Mouse (Mus musculus) limb, embryonic 11.5 days (tissue): Measurements from ENCODE around the gene Larp6. TPM values are rescaled to one million over a fixed set of nuclear protein-coding genes. Genes with fewer than 3 reads are reported as not detected.
A peak's percentile ranks its signal among the peaks of the same experiment; 100 is the strongest.

Source experiments
- ATAC-seq: fragments of 200-750 bp; cut with Nextera tagmentation; 2 replicates; pipeline ENCODE4 v1.8.0; 2017; ENCODE audit warnings: low read depth; ENCODE audit not compliant: insufficient number of reproducible peaks, low FRiP score, low TSS enrichment
- DNase-seq: peaks from one replicate; pipeline ENCODE4 v3.0.0-alpha.2; 2015; ENCODE audit warnings: low spot score
- H3K27ac ChIP-seq: fragments of 300-500 bp; sonication (generic); replicated peaks from 2 replicates; pipeline ENCODE4 v1.5.1; 2014; ENCODE audit warnings: low read depth, mild to moderate bottlenecking, low read length
- H3K27me3 ChIP-seq: fragments of 300-500 bp; sonication (generic); 2 replicates; pipeline ENCODE4 v1.6.1; 2014; ENCODE audit warnings: mild to moderate bottlenecking, low read length, mixed read lengths; ENCODE audit not compliant: control insufficient read depth, insufficient read depth
- H3K36me3 ChIP-seq: fragments of 300-500 bp; sonication (generic); 2 replicates; pipeline ENCODE4 v1.6.1; 2014; ENCODE audit warnings: mild to moderate bottlenecking, low read length, moderate library complexity, mixed read lengths; ENCODE audit not compliant: control insufficient read depth, insufficient read depth
- H3K4me1 ChIP-seq: fragments of 300-500 bp; sonication (generic); 2 replicates; pipeline ENCODE4 v1.6.1; 2014; ENCODE audit warnings: low read length, mixed read lengths; ENCODE audit not compliant: control insufficient read depth, insufficient read depth
- H3K4me2 ChIP-seq: fragments of 300-500 bp; sonication (generic); 2 replicates; pipeline ENCODE4 v1.6.1; 2014; ENCODE audit warnings: low read depth, mild to moderate bottlenecking, moderate library complexity; ENCODE audit not compliant: severe bottlenecking
- H3K4me3 ChIP-seq: fragments of 300-500 bp; sonication (generic); 2 replicates; pipeline ENCODE4 v1.5.1; 2014; ENCODE audit warnings: low read depth, low read length
- H3K9ac ChIP-seq: fragments of 300-500 bp; sonication (generic); 2 replicates; pipeline ENCODE4 v1.6.1; 2014; ENCODE audit warnings: mild to moderate bottlenecking, low read length
- H3K9me3 ChIP-seq: fragments of 300-500 bp; sonication (generic); 2 replicates; pipeline ENCODE4 v1.6.1; 2016; ENCODE audit warnings: low read length; ENCODE audit not compliant: control insufficient read depth
- WGBS: fragments of 180-500 bp; shearing (Covaris S2); extraction: QIAGEN DNeasy Blood & Tissue Kit; methylation state at CpG from one replicate; pipeline ENCODE4 v1.1.7; 2014; 5-methylcytosine and 5-hydroxymethylcytosine counted together
- polyA plus RNA-seq: library from polyadenylated mRNA; unstranded; fragments of >200 nt; fragmentation: Nextera tagmentation; extraction: Ambion mirVana; gene quantifications from 2 replicates; pipeline ENCODE4 v1.2.1, GENCODE M21; 2014

The Larp6 gene
- polyA plus RNA-seq, 1 experiment from 2014 or later: 1.3 TPM

DNA sequence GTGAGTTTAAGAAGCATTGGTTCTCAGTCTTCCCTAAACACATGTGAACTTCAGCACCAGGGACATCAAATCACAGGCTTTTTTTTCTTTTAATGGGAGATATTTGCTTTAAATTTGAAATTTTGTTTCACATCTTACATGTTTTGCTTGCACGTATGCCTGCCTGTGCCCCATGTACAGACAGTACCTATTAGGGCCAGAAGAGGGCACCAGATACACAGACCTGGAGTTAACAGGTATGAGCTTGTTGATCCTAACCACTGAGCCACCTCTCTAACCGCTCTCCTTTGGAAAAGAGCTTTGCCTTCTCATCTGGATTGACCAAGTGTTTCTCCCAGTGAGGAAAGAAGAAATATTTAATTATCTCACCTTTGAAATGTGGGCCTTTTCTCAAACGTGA is 5.5 kb downstream of the Larp6 start:
- no peaks in the 10 kb centered on the region for H3K36me3 ChIP-seq
- ATAC-seq (no peak), DNase-seq (peak; percentile 58)
- no peaks in the 10 kb centered on the region for H3K4me1 ChIP-seq
- H3K27me3 ChIP-seq: 0 out of 2 replicates have a peak, but pooled peaks cover 5% of the 10 kb centered on the region
- no peak overlapping the region for H3K9ac ChIP-seq
- H3K27ac ChIP-seq: no peak overlapping the region
- no peaks in the 10 kb centered on the region for H3K9me3 ChIP-seq
- H3K4me2 ChIP-seq: no peak overlapping the region
- 58% methylated on average over 3 of the region's 3 CpGs for WGBS
- no peak overlapping the region for H3K4me3 ChIP-seq

DNA sequence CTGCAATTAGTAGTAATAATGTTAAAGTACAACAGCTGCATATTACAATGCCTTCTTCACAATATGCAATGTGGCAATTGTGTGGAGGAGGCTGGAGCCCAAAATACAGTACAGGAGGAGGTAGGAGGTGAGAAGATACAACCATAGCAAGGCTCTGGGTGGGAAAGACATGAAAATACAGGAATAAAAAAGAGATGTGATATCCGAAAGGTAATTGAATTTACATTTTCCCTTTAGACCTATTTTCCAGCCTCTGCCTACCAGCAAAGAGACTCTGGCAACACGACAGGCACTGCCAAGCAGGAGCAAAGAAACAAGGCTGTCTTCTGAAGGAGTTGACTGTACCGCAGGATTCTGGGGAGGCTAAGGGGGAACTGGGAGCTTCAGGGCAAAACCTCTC is 6.9 kb downstream of the Larp6 start:
- Histone ChIP-seq H3K36me3 (no peaks in the 10 kb centered on the region), H3K4me1 (no peaks in the 10 kb centered on the region), H3K27ac (no peak overlapping the region), H3K27me3 (no peaks in the 10 kb centered on the region), H3K4me2 (no peak overlapping the region), H3K4me3 (no peak overlapping the region), H3K9ac (no peak overlapping the region), H3K9me3 (no peaks in the 10 kb centered on the region)
- 79% methylated on average over 3 of the region's 3 CpGs for WGBS
- DNase-seq: no peak
- no peak for ATAC-seq

DNA sequence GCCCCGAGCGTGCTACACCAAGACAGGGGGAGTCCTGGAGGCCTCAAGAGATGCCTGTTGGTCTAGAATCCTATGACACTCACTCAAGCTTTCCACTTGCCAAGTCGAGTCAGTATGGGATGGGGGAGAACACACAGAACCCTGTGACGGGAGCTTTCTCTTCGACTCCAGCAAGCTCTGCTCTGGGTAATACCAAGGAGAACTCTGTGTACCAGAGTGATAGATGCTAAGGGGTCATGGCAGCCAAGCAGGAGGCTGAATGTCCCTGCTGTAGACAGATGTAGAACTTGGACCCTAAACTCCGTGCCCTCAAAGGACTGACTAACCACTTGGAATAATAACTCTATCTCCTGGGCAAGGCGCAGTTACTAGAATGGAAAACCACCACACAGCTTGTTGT is 12.2 kb downstream of the Larp6 start:
- Histone ChIP-seq H3K4me3 (no peak overlapping the region), H3K9me3 (no peaks in the 10 kb centered on the region), H3K27me3 (no peaks in the 10 kb centered on the region), H3K27ac (no peak overlapping the region), H3K4me1 (no peaks in the 10 kb centered on the region), H3K36me3 (no peaks in the 10 kb centered on the region), H3K9ac (no peak overlapping the region), H3K4me2 (no peak overlapping the region)
- ATAC-seq: no peak
- WGBS: 93% methylated on average over 7 of the region's 7 CpGs
- DNase-seq: no peak

DNA sequence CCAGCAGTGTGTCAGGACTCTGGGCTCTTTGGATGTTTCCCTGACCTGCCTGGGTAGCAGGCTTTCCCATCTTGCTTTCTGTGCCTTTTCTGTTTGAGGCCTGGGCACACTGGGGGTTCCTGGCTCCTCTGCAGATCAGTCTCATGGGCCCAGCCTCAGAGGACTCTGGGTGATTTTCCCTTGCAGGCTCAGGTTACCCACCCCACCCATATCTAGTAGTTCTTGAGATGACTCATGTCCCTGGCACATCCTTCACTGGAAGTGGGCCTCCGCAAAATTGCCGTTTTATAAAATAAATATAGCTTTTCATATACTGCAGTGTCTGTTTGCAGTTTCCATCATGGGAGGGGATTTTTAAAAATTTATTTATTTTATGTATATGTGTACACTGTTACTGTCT is 21.5 kb downstream of the Larp6 start:
- Histone ChIP-seq H3K36me3 (no peaks in the 10 kb centered on the region), H3K9me3 (no peaks in the 10 kb centered on the region), H3K9ac (no peak overlapping the region), H3K4me1 (no peaks in the 10 kb centered on the region), H3K27me3 (no peaks in the 10 kb centered on the region), H3K4me3 (no peak overlapping the region), H3K27ac (no peak overlapping the region), H3K4me2 (no peak overlapping the region)
- ATAC-seq (no peak), DNase-seq (no peak)
- WGBS: 97% methylated on average over 2 of the region's 2 CpGs

GRCm38 (mm10) chr9:60739126-60739525 is 26.3 kb downstream of the Larp6 start:
- no peak for DNase-seq
- no peak for ATAC-seq
- Histone ChIP-seq H3K9me3 (no peaks in the 10 kb centered on the region), H3K4me2 (no peak overlapping the region), H3K4me3 (no peak overlapping the region), H3K4me1 (no peaks in the 10 kb centered on the region), H3K36me3 (no peaks in the 10 kb centered on the region), H3K9ac (no peak overlapping the region), H3K27me3 (no peaks in the 10 kb centered on the region), H3K27ac (no peak overlapping the region)
- 92% methylated on average over 5 of the region's 5 CpGs for WGBS

DNA sequence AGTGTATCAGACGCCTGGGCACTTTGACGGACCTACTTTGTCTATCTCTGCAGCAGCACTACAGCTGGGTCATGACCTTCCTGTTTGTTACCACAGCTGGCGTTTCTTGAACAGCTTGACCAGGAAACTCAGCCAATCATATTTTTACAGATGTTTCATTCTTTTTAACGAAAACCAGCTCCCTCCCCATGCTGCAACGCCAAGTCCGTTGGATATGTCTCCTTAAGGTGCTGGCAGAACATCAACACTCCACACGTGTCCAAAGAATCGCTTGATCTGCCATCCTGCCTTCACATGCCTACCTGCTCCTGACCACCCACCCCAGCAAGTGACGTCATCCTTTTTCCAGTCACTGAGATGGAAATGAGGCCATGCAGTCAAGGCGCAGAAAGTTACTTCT is 28.6 kb downstream of the Larp6 start:
- H3K4me2 ChIP-seq: no peak overlapping the region
- no peaks in the 10 kb centered on the region for H3K36me3 ChIP-seq
- H3K4me1 ChIP-seq: no peaks in the 10 kb centered on the region
- WGBS: 72% methylated on average over 10 of the region's 10 CpGs
- H3K9me3 ChIP-seq: no peaks in the 10 kb centered on the region
- no peak overlapping the region for H3K4me3 ChIP-seq
- ATAC-seq (no peak), DNase-seq (no peak)
- H3K9ac ChIP-seq: no peak overlapping the region
- H3K27me3 ChIP-seq: no peaks in the 10 kb centered on the region
- no peak overlapping the region for H3K27ac ChIP-seq

DNA sequence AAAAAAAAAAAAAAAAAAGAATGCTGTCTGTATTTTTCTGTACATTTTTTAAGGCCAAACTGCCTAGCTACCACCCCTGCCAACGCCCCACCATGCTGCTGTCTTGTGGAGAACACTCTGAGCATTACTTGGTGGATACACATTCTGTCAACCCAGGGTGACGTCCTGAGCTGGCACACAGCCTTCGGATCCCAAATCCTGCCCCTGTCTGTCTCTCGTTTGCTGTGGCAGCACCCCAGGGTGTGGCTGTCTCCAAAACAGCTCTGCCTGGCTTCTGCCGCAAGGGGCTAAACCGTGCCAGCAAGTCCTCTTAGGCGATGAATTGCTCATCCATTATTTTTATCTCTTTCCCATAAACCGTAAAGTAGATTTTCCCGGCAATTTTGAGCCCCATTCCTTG is 29.7 kb downstream of the Larp6 start:
- Histone ChIP-seq H3K4me2 (no peak overlapping the region), H3K27me3 (no peaks in the 10 kb centered on the region), H3K9me3 (no peaks in the 10 kb centered on the region), H3K36me3 (no peaks in the 10 kb centered on the region), H3K4me1 (no peaks in the 10 kb centered on the region), H3K27ac (no peak overlapping the region), H3K9ac (no peak overlapping the region), H3K4me3 (no peak overlapping the region)
- DNase-seq (no peak), ATAC-seq (no peak)
- 71% methylated on average over 9 of the region's 9 CpGs for WGBS

DNA sequence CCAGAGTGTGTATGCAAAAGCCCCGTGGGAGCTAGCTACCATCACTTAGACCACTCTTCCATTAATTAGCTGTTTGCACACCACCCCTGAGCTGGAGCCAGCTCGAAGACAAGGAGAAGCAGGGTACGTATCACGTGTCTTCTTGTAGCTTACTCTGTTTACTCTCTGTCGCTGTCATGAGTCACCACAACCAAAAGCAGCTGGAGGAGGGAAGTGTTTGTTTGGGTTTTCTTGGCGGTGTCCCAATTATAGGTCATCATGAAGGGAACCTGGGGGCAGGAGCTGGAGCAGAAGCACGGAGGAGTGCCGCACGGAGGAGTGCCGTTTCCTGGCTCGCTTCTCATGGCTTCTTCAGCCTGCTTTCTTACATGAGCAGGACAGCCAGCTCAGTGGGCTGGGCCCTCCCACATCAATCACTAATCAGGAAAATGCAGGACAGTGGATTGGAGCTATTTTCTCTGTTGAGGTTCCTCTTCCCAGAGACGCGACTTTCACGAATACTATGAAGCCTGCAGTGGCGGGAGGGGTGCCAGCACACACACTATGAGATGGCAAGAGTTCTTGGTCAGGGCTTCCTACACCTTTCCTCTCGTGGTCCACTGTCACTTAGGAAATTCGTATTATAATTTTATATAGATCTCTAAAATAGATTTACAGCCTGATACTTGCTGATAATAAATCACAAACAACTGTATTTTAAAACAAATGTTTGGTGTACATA is 30.6 kb downstream of the Larp6 start:
- 54% methylated on average over 17 of the region's 17 CpGs for WGBS
- Histone ChIP-seq H3K4me3 (no peak overlapping the region), H3K4me2 (no peak overlapping the region), H3K36me3 (no peaks in the 10 kb centered on the region), H3K4me1 (no peaks in the 10 kb centered on the region), H3K9me3 (no peaks in the 10 kb centered on the region), H3K27me3 (no peaks in the 10 kb centered on the region), H3K9ac (no peak overlapping the region), H3K27ac (no peak overlapping the region)
- DNase-seq (no peak), ATAC-seq (no peak)
